Mouse (Mus musculus) embryonic facial prominence, embryonic 14.5 days (tissue): ENCODE results near the gene Nat8f2. TPM values are rescaled to one million over a fixed set of nuclear protein-coding genes. Genes with fewer than 3 reads are reported as not detected.
A peak's percentile ranks its signal among the peaks of the same experiment; 100 is the strongest.
"Not testable (repeated sequence)": the region's sequence is repeated elsewhere in the genome, so short reads cannot be mapped to it uniquely, and the experiment has no call there.

Experiments
- ATAC-seq: fragments of 200-750 bp; cut with Nextera tagmentation; 2 replicates; pipeline ENCODE4 v1.8.0; 2017; ENCODE audit warnings: low read depth, moderate number of reproducible peaks, moderate TSS enrichment
- DNase-seq: peaks from one replicate; pipeline ENCODE4 v3.0.0-alpha.2; 2015; ENCODE audit warnings: low spot score
- H3K27ac ChIP-seq: fragments of 300-500 bp; sonication (generic); replicated peaks from 2 replicates; pipeline ENCODE4 v1.5.1; 2014; ENCODE audit warnings: low read depth, mild to moderate bottlenecking, low read length, moderate library complexity
- H3K27me3 ChIP-seq: fragments of 300-500 bp; sonication (generic); replicated peaks from 2 replicates; pipeline ENCODE4 v1.6.1; 2014; ENCODE audit warnings: low read length; ENCODE audit not compliant: control insufficient read depth, insufficient read depth
- H3K36me3 ChIP-seq: fragments of 300-500 bp; sonication (generic); 2 replicates; pipeline ENCODE4 v1.6.1; 2014; ENCODE audit warnings: low read length, mixed read lengths; ENCODE audit not compliant: control insufficient read depth, insufficient read depth
- H3K4me1 ChIP-seq: fragments of 300-500 bp; sonication (generic); 2 replicates; pipeline ENCODE4 v1.6.1; 2014; ENCODE audit warnings: antibody characterized with exemption, low read length; ENCODE audit not compliant: control insufficient read depth, insufficient read depth
- H3K4me2 ChIP-seq: fragments of 300-500 bp; sonication (generic); 2 replicates; pipeline ENCODE4 v1.6.1; 2014; ENCODE audit warnings: low read depth, mild to moderate bottlenecking, low read length, moderate library complexity, mixed read lengths
- H3K4me3 ChIP-seq: fragments of 300-500 bp; sonication (generic); 2 replicates; pipeline ENCODE4 v1.5.1; 2014; ENCODE audit warnings: low read depth, mild to moderate bottlenecking, low read length
- H3K9ac ChIP-seq: fragments of 300-500 bp; sonication (generic); 2 replicates; pipeline ENCODE4 v1.6.1; 2014; ENCODE audit warnings: low read depth, mild to moderate bottlenecking, low read length, moderate library complexity, mixed read lengths
- H3K9me3 ChIP-seq: fragments of 300-500 bp; sonication (generic); 2 replicates; pipeline ENCODE4 v1.6.1; 2016; ENCODE audit warnings: low read length; ENCODE audit not compliant: control insufficient read depth
- WGBS: fragments of 180-500 bp; shearing (Covaris S2); extraction: QIAGEN DNeasy Blood & Tissue Kit; methylation state at CpG from one replicate; pipeline ENCODE4 v1.1.7; 2014; 5-methylcytosine and 5-hydroxymethylcytosine counted together
- polyA plus RNA-seq: library from polyadenylated mRNA; unstranded; fragments of >200 nt; fragmentation: Nextera tagmentation; extraction: Ambion mirVana; gene quantifications from 2 replicates; pipeline ENCODE4 v1.2.1, GENCODE M21; 2014

Gene Nat8f2
- polyA plus RNA-seq, 1 experiment from 2014 or later: not detected

DNA sequence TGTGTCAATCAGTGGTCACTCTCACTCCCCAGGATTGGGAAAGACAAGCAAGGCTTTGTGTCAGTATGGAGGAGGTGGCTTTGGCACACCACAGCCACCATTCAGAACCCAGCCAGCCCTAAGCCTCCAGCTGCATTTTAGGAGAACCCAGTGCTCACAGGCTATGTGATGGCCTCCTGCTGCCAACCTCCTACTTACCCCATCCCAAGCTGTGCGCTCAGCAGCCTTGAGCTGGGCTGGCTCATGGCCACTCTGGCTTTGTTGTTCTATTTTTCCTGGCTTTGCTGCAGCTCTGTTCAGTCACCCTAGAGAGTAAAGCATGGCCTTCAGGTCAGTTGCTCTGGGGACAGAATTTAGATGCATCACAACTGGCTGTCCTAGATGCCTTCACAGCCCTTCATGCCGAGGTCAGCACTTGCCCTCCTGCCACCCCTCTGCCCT lies 38.0 kb upstream of the Nat8f2 start:
- not testable (repeated sequence) for H3K36me3 ChIP-seq, ATAC-seq, H3K9me3 ChIP-seq

DNA sequence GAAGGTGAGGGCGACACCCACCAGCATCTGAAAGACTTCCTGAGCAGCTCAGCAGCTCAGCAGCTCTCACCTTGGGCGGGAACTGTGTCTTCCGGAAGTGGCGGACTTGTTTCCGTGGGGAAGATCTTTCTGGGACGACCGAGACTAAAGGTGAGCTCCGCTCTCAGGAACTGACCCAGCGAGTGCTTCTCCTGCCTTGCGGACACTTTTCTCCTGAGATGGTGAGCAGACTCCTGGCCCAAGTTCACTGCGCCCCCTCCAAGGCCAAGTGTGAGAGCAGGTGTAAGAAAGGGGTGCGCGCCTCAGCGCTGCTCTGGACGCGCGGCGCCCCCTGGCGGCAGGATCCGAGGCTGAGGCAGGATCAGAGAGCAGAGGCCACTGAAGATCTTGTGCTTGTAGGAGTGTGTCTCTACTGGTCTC lies 35.7 kb upstream of the Nat8f2 start, which contains the start of gene Nat8f4:
Gene Nat8f4 (minus strand): TSS at position 243 of the 420 bp plus-strand sequence.
- WGBS: 24% methylated on average over 20 of the region's 20 CpGs
- H3K36me3 ChIP-seq, DNase-seq, H3K27ac ChIP-seq, H3K9ac ChIP-seq, H3K27me3 ChIP-seq, H3K4me1 ChIP-seq, H3K9me3 ChIP-seq: not testable (repeated sequence)
- peak; percentile 92 for ATAC-seq
- peak within 1 kb of the TSS; percentile 41 for H3K4me2 ChIP-seq
- H3K4me3 ChIP-seq: peak within 1 kb of the TSS; percentile 23; the same call in 1 of the 2 replicates

More for the DNA sequence above, 38.0 kb upstream of the Nat8f2 start:
- H3K4me3 ChIP-seq, H3K27ac ChIP-seq, H3K4me1 ChIP-seq, H3K4me2 ChIP-seq, H3K27me3 ChIP-seq, DNase-seq, H3K9ac ChIP-seq: not testable (repeated sequence)
- WGBS: 57% methylated on average over 2 of the region's 2 CpGs

DNA sequence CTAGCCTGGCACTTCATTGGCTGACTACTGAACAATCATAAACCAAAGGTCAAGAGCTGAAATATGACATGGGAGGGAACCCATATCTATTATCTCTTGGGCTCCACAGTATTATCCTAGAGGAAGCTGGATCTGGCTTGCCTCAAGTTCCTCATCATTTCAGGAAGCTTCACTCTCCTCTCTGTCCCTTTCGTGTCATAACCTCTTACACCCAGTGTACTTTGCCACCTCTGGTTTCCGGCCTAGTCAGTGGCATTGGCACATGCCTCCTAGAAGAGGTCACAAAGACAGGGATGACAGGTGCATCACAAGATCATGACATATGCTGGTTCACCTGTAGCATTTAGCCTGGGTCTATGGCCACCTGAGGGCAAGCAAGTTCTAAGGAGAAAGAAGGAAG lies 33.3 kb upstream of the Nat8f2 start:
- no peaks in the 10 kb centered on the region for H3K4me1 ChIP-seq
- WGBS: 96% methylated on average over 2 of the region's 2 CpGs
- ATAC-seq: no peak

DNA sequence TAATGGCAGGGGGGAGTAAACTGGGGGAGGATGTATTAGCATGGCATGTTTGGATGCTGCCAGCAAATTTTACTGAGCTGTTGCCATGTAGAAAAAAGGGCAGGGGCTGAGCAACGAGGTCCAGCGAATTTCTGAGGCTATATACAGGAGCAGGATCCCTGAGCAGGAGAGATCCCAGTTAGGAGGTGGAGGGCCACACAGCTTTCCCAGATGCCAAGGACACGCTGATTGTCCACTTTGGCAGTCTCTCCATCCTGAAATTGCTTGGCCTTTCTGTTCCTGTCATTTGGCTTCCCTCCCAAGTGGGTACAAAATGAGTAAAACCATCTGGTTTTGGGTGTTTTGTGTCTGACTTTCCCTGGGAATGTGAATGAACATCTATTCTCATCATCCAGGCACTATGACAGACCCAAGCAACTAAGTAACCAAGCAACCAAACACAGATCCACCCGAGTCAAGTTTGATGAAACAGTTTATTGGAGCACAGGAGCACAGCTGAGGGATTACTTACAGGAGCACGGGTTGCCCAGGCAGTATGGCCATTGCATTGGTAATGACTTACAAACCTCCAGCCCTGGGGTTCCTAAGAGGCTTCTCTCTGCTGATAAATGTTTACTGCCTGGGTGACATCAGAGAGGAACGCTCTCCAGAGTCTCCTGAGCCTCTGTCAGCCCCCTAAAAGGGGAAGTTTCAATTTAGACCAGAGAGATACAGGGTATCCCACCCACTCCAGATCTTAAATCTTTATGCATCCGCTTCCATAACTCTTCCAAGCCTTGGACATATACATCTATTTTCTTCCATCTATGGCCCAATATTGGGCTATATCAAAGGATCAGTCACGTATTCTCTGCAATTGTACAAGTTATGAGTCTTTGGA lies 29.9 kb upstream of the Nat8f2 start:
- not testable (repeated sequence) for H3K9ac ChIP-seq, DNase-seq, ATAC-seq, H3K4me2 ChIP-seq, H3K9me3 ChIP-seq, H3K36me3 ChIP-seq, H3K4me1 ChIP-seq, H3K27me3 ChIP-seq, H3K27ac ChIP-seq, H3K4me3 ChIP-seq
- 77% methylated on average over 6 of the region's 8 CpGs for WGBS

More for the DNA sequence above, 33.3 kb upstream of the Nat8f2 start:
- Histone ChIP-seq H3K9me3 (no peaks in the 10 kb centered on the region), H3K27ac (no peak overlapping the region), H3K9ac (no peak overlapping the region), H3K36me3 (no peaks in the 10 kb centered on the region), H3K4me2 (no peak overlapping the region), H3K4me3 (no peak overlapping the region), H3K27me3 (no peaks in the 10 kb centered on the region; the same call in 1 of the 2 replicates)
- DNase-seq: no peak

DNA sequence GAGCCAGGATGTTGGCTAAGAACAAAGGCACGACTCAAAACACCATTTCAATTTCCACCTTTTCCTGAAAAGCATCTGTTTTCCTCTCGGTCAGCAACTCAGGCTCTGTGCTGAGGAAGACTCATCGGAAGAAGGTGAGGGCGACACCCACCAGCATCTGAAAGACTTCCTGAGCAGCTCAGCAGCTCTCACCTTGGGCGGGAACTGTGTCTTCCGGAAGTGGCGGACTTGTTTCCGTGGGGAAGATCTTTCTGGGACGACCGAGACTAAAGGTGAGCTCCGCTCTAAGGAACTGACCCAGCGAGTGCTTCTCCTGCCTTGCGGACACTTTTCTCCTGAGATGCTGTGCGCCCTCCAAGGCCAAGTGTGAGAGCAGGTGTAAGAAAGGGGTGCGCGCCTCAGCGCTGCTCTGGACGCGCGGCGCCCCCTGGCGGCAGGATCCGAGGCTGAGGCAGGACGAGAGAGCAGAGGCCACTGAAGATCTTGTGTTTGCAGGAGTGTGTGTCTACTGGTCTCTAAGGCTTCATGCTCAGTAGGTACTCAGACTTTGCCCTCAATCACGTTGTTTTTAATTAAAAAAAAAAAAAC lies 26.2 kb upstream of the Nat8f2 start:
- H3K9me3 ChIP-seq: peaks cover 18% of the 10 kb centered on the region
- ATAC-seq, H3K27me3 ChIP-seq, DNase-seq, H3K9ac ChIP-seq, H3K27ac ChIP-seq, H3K36me3 ChIP-seq, H3K4me2 ChIP-seq, H3K4me1 ChIP-seq, H3K4me3 ChIP-seq: not testable (repeated sequence)
- WGBS: 73% methylated on average over 25 of the region's 25 CpGs

DNA sequence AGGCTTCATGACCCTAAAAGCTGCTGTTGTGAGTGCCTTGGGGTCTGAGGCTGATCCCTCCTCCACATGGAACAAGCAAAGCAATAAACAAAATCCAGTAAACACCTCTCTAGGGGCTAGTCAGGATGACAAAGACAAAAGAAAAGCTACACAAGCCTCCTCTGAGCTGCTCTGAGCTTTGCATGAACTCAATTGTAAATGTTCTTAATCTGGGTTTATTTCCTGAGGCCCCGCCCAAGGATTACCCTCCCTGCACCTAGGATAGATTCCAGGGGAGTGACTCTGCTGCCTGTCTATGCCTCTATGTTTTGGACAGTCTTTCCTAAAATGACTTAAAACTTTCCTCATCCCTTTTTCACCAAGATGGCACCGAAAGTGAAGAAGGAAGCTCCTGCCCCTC lies 20.0 kb upstream of the Nat8f2 start:
- Histone ChIP-seq H3K4me2 (no peak overlapping the region), H3K4me3 (no peak overlapping the region), H3K4me1 (no peaks in the 10 kb centered on the region), H3K27me3 (no peaks in the 10 kb centered on the region), H3K9me3 (peaks cover 24% of the 10 kb centered on the region), H3K27ac (no peak overlapping the region), H3K9ac (no peak overlapping the region), H3K36me3 (no peaks in the 10 kb centered on the region)
- WGBS: 85% methylated on average over 2 of the region's 2 CpGs
- DNase-seq (no peak), ATAC-seq (no peak)

DNA sequence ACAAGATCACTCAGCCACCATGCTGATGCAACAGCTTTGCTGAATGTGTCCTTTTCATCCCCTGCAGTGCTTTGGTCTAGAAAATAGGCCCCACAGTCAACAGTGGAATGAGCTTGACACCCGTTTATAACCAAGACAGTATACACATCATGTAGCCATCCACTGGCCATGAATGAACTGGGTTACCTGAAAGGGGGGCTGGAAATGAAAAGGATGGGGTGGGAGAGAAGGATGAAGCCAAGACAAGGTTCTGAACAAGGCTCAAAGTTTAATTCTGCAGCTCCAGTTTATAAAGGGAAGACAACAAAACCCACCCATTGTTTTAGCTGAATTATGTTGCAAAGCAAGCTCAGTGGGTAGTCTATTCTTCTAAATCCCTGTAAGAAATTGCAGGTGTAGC lies 15.4 kb upstream of the Nat8f2 start:
- H3K36me3 ChIP-seq: no peaks in the 10 kb centered on the region
- H3K9ac ChIP-seq: no peak overlapping the region
- no peak overlapping the region for H3K4me3 ChIP-seq
- DNase-seq (no peak), ATAC-seq (no peak)
- H3K9me3 ChIP-seq: peaks cover 23% of the 10 kb centered on the region
- H3K27ac ChIP-seq: no peak overlapping the region
- 83% methylated on average over 1 of the region's 1 CpGs for WGBS
- H3K27me3 ChIP-seq: no peaks in the 10 kb centered on the region
- H3K4me1 ChIP-seq: no peaks in the 10 kb centered on the region
- H3K4me2 ChIP-seq: no peak overlapping the region

DNA sequence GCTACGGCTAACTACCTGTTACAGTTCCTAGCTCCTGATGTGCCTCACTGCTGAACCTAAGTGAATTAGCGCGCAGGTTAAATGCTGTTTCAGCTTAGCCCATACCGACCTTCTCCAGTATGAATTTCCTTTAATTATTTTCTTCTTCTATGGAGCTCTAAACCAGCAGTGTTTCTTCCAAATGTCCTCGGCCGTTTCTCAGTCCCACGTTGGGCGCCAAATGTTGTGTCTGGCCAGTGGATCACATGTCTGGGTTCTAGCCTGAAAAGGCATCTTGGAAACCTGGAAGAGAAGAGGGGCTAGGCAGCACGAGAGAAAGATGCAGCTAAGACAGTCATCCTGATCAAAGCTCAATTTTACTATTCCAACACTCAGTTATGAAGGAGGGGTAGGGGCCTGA lies 14.3 kb upstream of the Nat8f2 start:
- not testable (repeated sequence) for H3K36me3 ChIP-seq, H3K4me1 ChIP-seq, H3K4me3 ChIP-seq, H3K9ac ChIP-seq, H3K4me2 ChIP-seq, ATAC-seq, H3K27me3 ChIP-seq, H3K27ac ChIP-seq, DNase-seq
- 89% methylated on average over 9 of the region's 9 CpGs for WGBS
- H3K9me3 ChIP-seq: peaks cover 23% of the 10 kb centered on the region
